Mouse (Mus musculus): ENCODE results near the gene Ndufa4l2. TPM values are rescaled to one million over a fixed set of nuclear protein-coding genes. Genes with fewer than 3 reads are reported as not detected.

The Ndufa4l2 gene
- polyA plus RNA-seq, 1 experiment from 2014 or later: 91.9 TPM

DNA sequence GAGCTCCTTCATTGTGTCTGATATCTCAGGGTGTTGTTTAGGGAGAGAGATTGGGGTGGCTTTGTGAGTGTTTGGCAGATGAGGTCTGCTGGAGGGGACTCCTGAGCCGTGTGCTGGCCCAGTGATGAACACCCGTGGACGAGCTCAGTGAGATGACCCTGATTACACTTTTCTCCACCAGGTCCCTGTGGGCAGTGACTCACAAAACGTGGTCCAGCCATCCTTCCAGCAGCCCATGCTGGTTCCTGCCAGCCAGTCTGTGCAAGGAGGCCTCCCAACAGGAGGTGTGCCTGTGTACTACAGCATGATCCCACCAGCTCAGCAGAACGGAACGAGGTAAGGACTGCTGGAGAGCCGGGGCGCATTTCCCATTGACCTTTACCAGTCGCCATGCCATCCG, 29.5 kb upstream of the Ndufa4l2 start:
- Histone ChIP-seq H3K27me3 (replicated peaks; ENCODE audit: control insufficient read depth, insufficient read depth, low read length) (no peaks in the 10 kb centered on the region), H3K27ac (replicated peaks; ENCODE audit: low read depth, low read length) (no peak overlapping the region), H3K4me1 (ENCODE audit: control insufficient read depth, insufficient read depth, low read length) (no peaks in the 10 kb centered on the region), H3K4me3 (ENCODE audit: low read depth, low read length) (no peak overlapping the region), H3K9ac (ENCODE audit: low read depth, low read length) (no peak overlapping the region), H3K4me2 (ENCODE audit: low read depth, low read length) (no peak overlapping the region), H3K9me3 (ENCODE audit: control insufficient read depth, low read length) (no peaks in the 10 kb centered on the region), H3K36me3 (ENCODE audit: control insufficient read depth, insufficient read depth, low read length) (peaks cover 61% of the 10 kb centered on the region)
- ATAC-seq (ENCODE audit: low read depth) (no peak), DNase-seq (ENCODE audit: low spot score) (no peak)
- 91% methylated on average over 10 of the region's 10 CpGs for WGBS

DNA sequence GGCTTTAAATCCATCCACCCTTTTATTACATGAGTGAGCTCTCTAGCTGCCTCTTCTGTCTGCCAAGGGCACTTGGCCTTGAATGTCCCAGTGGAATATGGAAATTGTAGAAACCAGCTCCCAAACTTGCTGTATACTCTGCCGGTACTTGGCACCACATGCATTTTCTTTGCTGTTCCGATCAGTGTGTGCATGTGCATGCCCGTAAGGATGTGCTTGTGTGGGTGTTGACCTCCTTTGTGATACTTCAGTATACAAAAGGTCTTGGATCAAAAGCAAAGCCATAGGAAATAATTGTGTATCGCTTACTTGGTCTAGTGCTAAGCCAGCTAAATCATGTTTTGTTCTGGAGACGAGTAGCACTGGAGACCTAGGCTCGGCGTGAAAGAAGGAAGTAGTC, 25.9 kb upstream of the Ndufa4l2 start:
- H3K4me1 ChIP-seq (ENCODE audit: control insufficient read depth, insufficient read depth, low read length): no peaks in the 10 kb centered on the region
- peaks cover 84% of the 10 kb centered on the region for H3K36me3 ChIP-seq (ENCODE audit: control insufficient read depth, insufficient read depth, low read length)
- no peak overlapping the region for H3K9ac ChIP-seq (ENCODE audit: low read depth, low read length)
- WGBS: 89% methylated on average over 7 of the region's 7 CpGs
- no peak for DNase-seq (ENCODE audit: low spot score)
- no peak overlapping the region for H3K4me3 ChIP-seq (ENCODE audit: low read depth, low read length)
- no peaks in the 10 kb centered on the region for H3K27me3 ChIP-seq (replicated peaks; ENCODE audit: control insufficient read depth, insufficient read depth, low read length)
- H3K4me2 ChIP-seq (ENCODE audit: low read depth, low read length): no peak overlapping the region
- no peaks in the 10 kb centered on the region for H3K9me3 ChIP-seq (ENCODE audit: control insufficient read depth, low read length)
- no peak overlapping the region for H3K27ac ChIP-seq (replicated peaks; ENCODE audit: low read depth, low read length)
- no peak for ATAC-seq (ENCODE audit: low read depth)

- H3K4me3 ChIP-seq (ENCODE audit: low read depth, low read length): no peak overlapping the region
- H3K9ac ChIP-seq (ENCODE audit: low read depth, low read length): no peak overlapping the region
- no peak overlapping the region for H3K27ac ChIP-seq (replicated peaks; ENCODE audit: low read depth, low read length)
- H3K27me3 ChIP-seq (replicated peaks; ENCODE audit: control insufficient read depth, insufficient read depth, low read length): no peaks in the 10 kb centered on the region
- H3K4me1 ChIP-seq (ENCODE audit: control insufficient read depth, insufficient read depth, low read length): no peaks in the 10 kb centered on the region
- H3K9me3 ChIP-seq (ENCODE audit: control insufficient read depth, low read length): no peaks in the 10 kb centered on the region
- H3K4me2 ChIP-seq (ENCODE audit: low read depth, low read length): no peak overlapping the region
- WGBS: 68% methylated on average over 18 of the region's 18 CpGs
- DNase-seq (ENCODE audit: low spot score) (no peak), ATAC-seq (ENCODE audit: low read depth) (no peak)
- peaks cover 84% of the 10 kb centered on the region for H3K36me3 ChIP-seq (ENCODE audit: control insufficient read depth, insufficient read depth, low read length)
Observed at GRCm38 (mm10) chr10:127490160-127491127, 24.3 kb upstream of the Ndufa4l2 start.

DNA sequence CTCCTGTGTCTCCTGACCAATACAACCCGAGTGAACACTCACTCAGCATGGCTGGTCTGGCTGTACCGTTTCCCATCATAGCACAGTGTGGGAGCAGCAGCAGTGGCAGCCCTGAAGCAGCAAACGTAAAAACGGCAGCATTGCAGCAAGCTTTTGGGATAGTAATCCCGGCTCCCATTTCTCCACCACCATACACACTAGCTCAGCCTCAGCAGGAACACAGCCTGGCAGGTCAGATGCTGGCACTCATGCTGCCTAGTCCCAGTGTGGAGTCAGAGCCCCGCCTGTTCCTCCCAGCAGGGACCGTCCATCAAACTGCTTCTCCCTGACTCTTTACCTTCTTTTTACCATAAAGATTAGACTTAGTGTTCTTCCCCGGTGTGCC, 23.6 kb upstream of the Ndufa4l2 start:
- 69% methylated on average over 8 of the region's 8 CpGs for WGBS
- Histone ChIP-seq H3K4me2 (ENCODE audit: low read depth, low read length) (no peak overlapping the region), H3K9me3 (ENCODE audit: control insufficient read depth, low read length) (no peaks in the 10 kb centered on the region), H3K4me1 (ENCODE audit: control insufficient read depth, insufficient read depth, low read length) (no peaks in the 10 kb centered on the region), H3K36me3 (ENCODE audit: control insufficient read depth, insufficient read depth, low read length) (peaks cover 86% of the 10 kb centered on the region), H3K27ac (replicated peaks; ENCODE audit: low read depth, low read length) (no peak overlapping the region), H3K27me3 (replicated peaks; ENCODE audit: control insufficient read depth, insufficient read depth, low read length) (no peaks in the 10 kb centered on the region), H3K4me3 (ENCODE audit: low read depth, low read length) (no peak overlapping the region), H3K9ac (ENCODE audit: low read depth, low read length) (no peak overlapping the region)
- ATAC-seq (ENCODE audit: low read depth): no peak
- DNase-seq (ENCODE audit: low spot score): no peak

- H3K36me3 ChIP-seq (ENCODE audit: control insufficient read depth, insufficient read depth, low read length): peaks cover 89% of the 10 kb centered on the region
Observed at GRCm38 (mm10) chr10:127492118-127492517, 22.6 kb upstream of the Ndufa4l2 start.

GRCm38 (mm10) chr10:127496156-127496555, 18.6 kb upstream of the Ndufa4l2 start:
- no peak for ATAC-seq (ENCODE audit: low read depth)
- H3K27ac ChIP-seq (replicated peaks; ENCODE audit: low read depth, low read length): no peak overlapping the region
- DNase-seq (ENCODE audit: low spot score): no peak
- peaks cover 89% of the 10 kb centered on the region for H3K36me3 ChIP-seq (ENCODE audit: control insufficient read depth, insufficient read depth, low read length)
- H3K27me3 ChIP-seq (replicated peaks; ENCODE audit: control insufficient read depth, insufficient read depth, low read length): no peaks in the 10 kb centered on the region
- H3K4me1 ChIP-seq (ENCODE audit: control insufficient read depth, insufficient read depth, low read length): no peaks in the 10 kb centered on the region
- H3K9me3 ChIP-seq (ENCODE audit: control insufficient read depth, low read length): no peaks in the 10 kb centered on the region
- H3K9ac ChIP-seq (ENCODE audit: low read depth, low read length): no peak overlapping the region
- no peak overlapping the region for H3K4me3 ChIP-seq (ENCODE audit: low read depth, low read length)
- no peak overlapping the region for H3K4me2 ChIP-seq (ENCODE audit: low read depth, low read length)
- WGBS: 89% methylated on average over 3 of the region's 3 CpGs

More at GRCm38 (mm10) chr10:127492118-127492517, 22.6 kb upstream of the Ndufa4l2 start:
- no peak for DNase-seq (ENCODE audit: low spot score)
- Histone ChIP-seq H3K27me3 (replicated peaks; ENCODE audit: control insufficient read depth, insufficient read depth, low read length) (no peaks in the 10 kb centered on the region), H3K4me2 (ENCODE audit: low read depth, low read length) (no peak overlapping the region), H3K9me3 (ENCODE audit: control insufficient read depth, low read length) (no peaks in the 10 kb centered on the region), H3K9ac (ENCODE audit: low read depth, low read length) (no peak overlapping the region), H3K4me3 (ENCODE audit: low read depth, low read length) (no peak overlapping the region), H3K4me1 (ENCODE audit: control insufficient read depth, insufficient read depth, low read length) (no peaks in the 10 kb centered on the region), H3K27ac (replicated peaks; ENCODE audit: low read depth, low read length) (no peak overlapping the region)
- WGBS: 41% methylated on average over 3 of the region's 3 CpGs
- ATAC-seq (ENCODE audit: low read depth): no peak

DNA sequence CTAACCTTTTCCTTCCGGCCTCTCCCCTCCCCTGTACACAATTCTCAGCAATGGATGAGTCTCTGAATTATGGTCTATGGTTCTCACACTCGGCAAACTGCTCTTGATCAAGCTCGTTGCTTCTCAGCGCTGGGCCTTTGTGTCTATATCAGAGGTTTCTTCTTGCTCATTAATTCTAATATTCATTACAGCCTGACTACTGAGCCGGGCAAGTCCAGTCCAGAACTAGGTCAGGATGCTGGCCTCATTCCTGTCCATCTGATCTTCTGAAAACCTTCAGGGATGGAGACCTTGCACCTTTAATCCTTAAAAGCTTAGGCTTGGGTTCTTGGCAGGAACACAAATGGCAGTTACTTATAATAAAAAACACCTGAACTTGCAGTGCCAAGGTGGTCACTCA, 15.3 kb upstream of the Ndufa4l2 start:
- Histone ChIP-seq H3K9ac (ENCODE audit: low read depth, low read length) (no peak overlapping the region), H3K4me1 (ENCODE audit: control insufficient read depth, insufficient read depth, low read length) (no peaks in the 10 kb centered on the region), H3K27me3 (replicated peaks; ENCODE audit: control insufficient read depth, insufficient read depth, low read length) (no peaks in the 10 kb centered on the region), H3K36me3 (ENCODE audit: control insufficient read depth, insufficient read depth, low read length) (peaks cover 66% of the 10 kb centered on the region), H3K27ac (replicated peaks; ENCODE audit: low read depth, low read length) (no peak overlapping the region), H3K4me3 (ENCODE audit: low read depth, low read length) (no peak overlapping the region), H3K9me3 (ENCODE audit: control insufficient read depth, low read length) (no peaks in the 10 kb centered on the region), H3K4me2 (ENCODE audit: low read depth, low read length) (no peak overlapping the region)
- no peak for ATAC-seq (ENCODE audit: low read depth)
- DNase-seq (ENCODE audit: low spot score): no peak
- 78% methylated on average over 5 of the region's 5 CpGs for WGBS

- Histone ChIP-seq H3K4me1 (ENCODE audit: control insufficient read depth, insufficient read depth, low read length) (no peaks in the 10 kb centered on the region), H3K9me3 (ENCODE audit: control insufficient read depth, low read length) (no peaks in the 10 kb centered on the region), H3K4me2 (ENCODE audit: low read depth, low read length) (no peak overlapping the region), H3K9ac (ENCODE audit: low read depth, low read length) (no peak overlapping the region), H3K27ac (replicated peaks; ENCODE audit: low read depth, low read length) (no peak overlapping the region), H3K27me3 (replicated peaks; ENCODE audit: control insufficient read depth, insufficient read depth, low read length) (no peaks in the 10 kb centered on the region), H3K36me3 (ENCODE audit: control insufficient read depth, insufficient read depth, low read length) (peaks cover 63% of the 10 kb centered on the region), H3K4me3 (ENCODE audit: low read depth, low read length) (no peak overlapping the region)
- DNase-seq (ENCODE audit: low spot score) (no peak), ATAC-seq (ENCODE audit: low read depth) (no peak)
- WGBS: 76% methylated on average over 4 of the region's 4 CpGs
Observed at GRCm38 (mm10) chr10:127500042-127500441, 14.7 kb upstream of the Ndufa4l2 start.

Measured in embryonic facial prominence, embryonic 14.5 days (tissue).